Mouse (Mus musculus) testis, adult 2 months (tissue): ENCODE data around the gene Matn1. TPM values are rescaled to one million over a fixed set of nuclear protein-coding genes. Genes with fewer than 3 reads are reported as not detected.
A peak's percentile ranks its signal among the peaks of the same experiment; 100 is the strongest.

ENCODE experiments used
- H3K27ac ChIP-seq: fragments of 200-500 bp; 2 replicates; pipeline ENCODE4 v1.5.1; 2012; ENCODE audit warnings: low read depth, low read length; ENCODE audit not compliant: control insufficient read depth, insufficient read depth
- H3K27me3 ChIP-seq: fragments of 200-500 bp; 2 replicates; pipeline ENCODE4 v1.6.1; 2012; ENCODE audit warnings: mild to moderate bottlenecking, low read length, moderate library complexity; ENCODE audit not compliant: control insufficient read depth, insufficient read depth
- H3K36me3 ChIP-seq: fragments of 200-500 bp; 2 replicates; pipeline ENCODE4 v1.6.1; 2012; ENCODE audit warnings: mild to moderate bottlenecking, low read length; ENCODE audit not compliant: control insufficient read depth, insufficient read depth
- H3K4me1 ChIP-seq: fragments of 200-500 bp; 2 replicates; pipeline ENCODE4 v1.6.1; 2012; ENCODE audit warnings: low read length; ENCODE audit not compliant: control insufficient read depth, insufficient read depth
- H3K4me3 ChIP-seq: fragments of 200-500 bp; 2 replicates; pipeline ENCODE4 v1.5.1; 2012; ENCODE audit warnings: low read depth, mild to moderate bottlenecking, low read length, moderate library complexity, mixed read lengths; ENCODE audit not compliant: control insufficient read depth
- CTCF ChIP-seq: fragments of 200-500 bp; IDR thresholded peaks from 2 replicates; pipeline ENCODE4 v1.5.1; 2012; ENCODE audit warnings: low read depth, mild to moderate bottlenecking, inconsistent platforms, low read length, moderate library complexity; ENCODE audit not compliant: control insufficient read depth, insufficient read depth, insufficient replicate concordance
- POLR2A ChIP-seq: fragments of 200-500 bp; IDR thresholded peaks from 2 replicates; pipeline ENCODE4 v1.6.1; 2012; ENCODE audit warnings: low read depth, mild to moderate bottlenecking, inconsistent platforms, low read length, moderate library complexity; ENCODE audit not compliant: control insufficient read depth
- polyA plus RNA-seq: library from polyadenylated mRNA; depleted of rRNA; stranded (reverse); fragments of >200 nt; gene quantifications from 2 replicates; pipeline ENCODE4 v1.2.3, GENCODE M21; 2012

Gene Matn1
- polyA plus RNA-seq, 1 experiment: not detected

DNA sequence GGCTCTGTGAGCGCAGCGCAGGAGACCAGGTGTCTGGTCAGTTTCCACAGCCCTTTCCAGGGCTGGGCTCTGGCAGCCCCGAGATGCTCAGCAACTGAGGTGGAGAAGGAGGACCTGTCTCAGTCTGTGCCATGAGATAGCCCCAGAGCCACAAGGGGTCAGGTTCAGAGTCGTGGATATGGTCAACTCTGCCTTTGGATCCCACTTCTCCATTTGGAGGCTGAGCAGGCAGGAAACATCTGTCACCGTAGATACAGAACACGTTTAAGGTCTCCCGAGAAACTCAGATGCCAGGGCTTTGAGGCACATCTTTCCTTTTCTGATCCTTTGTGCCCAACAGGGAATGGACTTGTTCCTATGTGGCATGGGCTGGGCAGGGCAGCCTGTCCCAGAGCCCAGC, 594 bp downstream of the Matn1 start:
- H3K4me1 ChIP-seq: peaks cover 3% of the 10 kb centered on the region

DNA sequence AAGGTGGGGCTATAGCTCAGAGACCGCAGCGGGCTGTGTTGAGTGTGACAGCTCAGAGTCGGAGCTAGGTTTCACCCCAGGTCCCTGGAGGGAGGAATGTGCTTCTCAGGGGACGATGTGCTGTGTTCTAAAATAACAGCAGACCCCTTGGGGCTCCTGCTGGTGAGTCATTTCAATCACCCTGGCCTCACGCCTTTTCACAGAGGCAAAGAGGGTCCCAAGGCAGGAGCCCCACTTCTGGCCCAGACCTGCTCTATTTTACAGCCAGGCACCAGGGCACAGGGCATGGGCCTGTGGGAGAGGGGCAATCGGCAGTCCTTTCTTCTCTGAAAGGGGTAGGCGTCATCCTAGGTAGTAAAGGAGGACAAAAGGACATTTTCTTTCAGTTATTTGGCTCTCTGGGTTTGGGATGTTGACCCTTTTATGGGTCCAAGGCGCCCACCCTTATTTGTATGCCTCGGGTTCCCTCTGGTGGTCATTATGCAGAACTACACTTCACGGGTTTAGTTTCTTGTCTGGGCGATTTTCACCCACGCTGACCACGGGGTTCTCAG, 3.0 kb downstream of the Matn1 start:
- Histone ChIP-seq H3K36me3 (no peaks in the 10 kb centered on the region), H3K27ac (no peak overlapping the region), H3K4me1 (peaks cover 3% of the 10 kb centered on the region), H3K4me3 (no peak overlapping the region), H3K27me3 (no peaks in the 10 kb centered on the region)
- TF ChIP-seq POLR2A (no peak), CTCF (peak; percentile 53)

More for the DNA sequence above, 594 bp downstream of the Matn1 start:
- TF ChIP-seq POLR2A: no peak
- no peak for TF ChIP-seq CTCF
- Histone ChIP-seq H3K27me3 (no peaks in the 10 kb centered on the region), H3K4me3 (no peak overlapping the region), H3K36me3 (no peaks in the 10 kb centered on the region), H3K27ac (no peak overlapping the region)

DNA sequence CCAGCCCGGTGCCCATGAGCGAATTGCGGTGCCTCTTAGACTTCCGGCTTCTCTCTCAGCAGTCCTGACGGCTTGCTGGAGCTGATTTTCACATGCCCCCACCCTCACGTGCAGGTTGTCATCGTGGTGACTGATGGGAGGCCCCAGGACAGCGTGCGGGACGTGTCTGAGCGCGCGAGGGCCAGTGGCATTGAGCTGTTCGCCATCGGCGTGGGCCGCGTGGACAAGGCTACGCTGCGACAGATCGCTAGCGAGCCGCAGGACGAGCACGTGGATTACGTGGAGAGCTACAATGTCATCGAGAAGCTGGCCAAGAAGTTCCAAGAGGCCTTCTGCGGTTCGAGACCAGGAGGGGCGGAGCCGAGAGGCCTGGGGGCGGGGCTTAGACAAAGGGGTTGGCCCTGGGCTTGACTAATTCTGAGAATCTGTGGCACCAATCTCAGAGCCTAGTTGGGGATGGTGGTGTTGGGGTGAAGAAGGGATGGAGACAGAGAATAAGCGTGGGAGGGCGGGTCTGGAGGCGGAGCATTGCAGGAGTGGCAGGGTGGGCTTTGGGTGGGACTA, 5.7 kb downstream of the Matn1 start:
- Histone ChIP-seq H3K36me3 (no peaks in the 10 kb centered on the region), H3K4me3 (peak overlapping the region; percentile 9), H3K27ac (no peak overlapping the region), H3K4me1 (peaks cover 3% of the 10 kb centered on the region), H3K27me3 (no peaks in the 10 kb centered on the region)
- TF ChIP-seq POLR2A: no peak
- no peak for TF ChIP-seq CTCF

DNA sequence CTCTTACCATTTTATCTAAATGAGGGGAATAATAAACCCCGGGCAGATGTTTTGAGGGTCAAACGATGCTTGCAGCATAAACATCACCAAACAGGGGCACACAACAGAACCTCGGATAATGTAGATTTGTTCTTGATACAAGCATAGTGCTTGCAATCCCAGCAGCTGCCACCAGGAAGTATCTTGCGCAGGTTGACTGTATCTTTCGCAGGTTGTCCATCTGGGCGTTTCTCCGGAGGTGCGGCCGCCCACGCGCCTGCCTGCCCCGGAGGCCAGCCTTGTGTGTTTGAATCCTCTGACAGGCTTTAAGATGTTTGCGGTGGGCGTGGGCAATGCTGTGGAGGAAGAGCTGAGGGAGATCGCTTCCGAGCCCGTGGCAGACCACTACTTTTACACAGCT, 8.3 kb downstream of the Matn1 start:
- Histone ChIP-seq H3K4me1 (peaks cover 3% of the 10 kb centered on the region), H3K27me3 (no peaks in the 10 kb centered on the region)
- TF ChIP-seq POLR2A (no peak), CTCF (peak; percentile 1; the same call in 1 of the 2 replicates)

DNA sequence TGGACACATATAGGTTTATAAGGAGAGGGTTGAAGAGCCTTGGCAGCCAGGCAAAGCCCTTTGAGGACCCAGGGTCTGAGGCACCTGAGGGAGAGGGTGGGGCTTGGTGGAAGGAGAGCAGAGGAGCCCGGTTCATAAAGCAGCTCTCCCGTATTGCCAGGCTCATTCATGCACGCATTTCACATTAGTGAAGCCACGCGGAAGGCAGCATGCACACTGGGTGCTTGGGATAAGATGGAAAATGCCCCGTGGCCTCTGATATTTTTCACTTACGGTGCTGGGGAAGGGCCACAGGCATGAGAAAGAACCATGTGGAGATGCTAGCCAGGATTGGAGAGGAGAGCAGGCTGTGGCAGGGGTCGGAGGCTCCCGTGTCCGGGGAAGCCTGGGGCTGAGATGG, 13.0 kb downstream of the Matn1 start:
- no peak overlapping the region for H3K4me3 ChIP-seq
- H3K36me3 ChIP-seq: no peaks in the 10 kb centered on the region
- no peaks in the 10 kb centered on the region; the same call in 1 of the 2 replicates for H3K4me1 ChIP-seq
- H3K27me3 ChIP-seq: no peaks in the 10 kb centered on the region
- TF ChIP-seq POLR2A: no peak
- no peak for TF ChIP-seq CTCF
- H3K27ac ChIP-seq: no peak overlapping the region

More for the DNA sequence above, 8.3 kb downstream of the Matn1 start:
- H3K4me3 ChIP-seq: no peak overlapping the region
- no peaks in the 10 kb centered on the region for H3K36me3 ChIP-seq
- no peak overlapping the region for H3K27ac ChIP-seq

DNA sequence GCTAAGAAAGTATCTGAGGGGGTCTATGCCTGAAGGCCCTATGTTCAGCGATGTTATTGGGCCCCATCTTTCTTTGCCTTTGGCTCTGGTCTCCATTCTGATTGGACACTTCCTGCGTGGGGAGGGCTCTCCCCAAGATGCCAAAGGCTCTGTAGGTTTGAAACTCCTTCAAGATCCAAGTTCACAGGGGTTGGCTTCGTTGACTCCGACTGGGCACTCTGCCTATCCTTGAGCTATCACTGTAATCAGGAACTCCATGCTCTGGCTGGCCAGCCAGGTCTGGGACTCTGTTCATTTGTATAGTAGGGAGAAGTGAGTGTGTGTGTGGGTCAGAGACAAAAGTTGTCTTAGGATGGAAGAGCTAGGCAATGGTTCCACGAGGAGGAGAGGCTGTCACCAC, 14.6 kb downstream of the Matn1 start:
- Histone ChIP-seq H3K36me3 (no peaks in the 10 kb centered on the region), H3K4me1 (no peaks in the 10 kb centered on the region; the same call in 1 of the 2 replicates), H3K27ac (no peak overlapping the region), H3K4me3 (no peak overlapping the region), H3K27me3 (no peaks in the 10 kb centered on the region)
- no peak for TF ChIP-seq POLR2A
- no peak for TF ChIP-seq CTCF

DNA sequence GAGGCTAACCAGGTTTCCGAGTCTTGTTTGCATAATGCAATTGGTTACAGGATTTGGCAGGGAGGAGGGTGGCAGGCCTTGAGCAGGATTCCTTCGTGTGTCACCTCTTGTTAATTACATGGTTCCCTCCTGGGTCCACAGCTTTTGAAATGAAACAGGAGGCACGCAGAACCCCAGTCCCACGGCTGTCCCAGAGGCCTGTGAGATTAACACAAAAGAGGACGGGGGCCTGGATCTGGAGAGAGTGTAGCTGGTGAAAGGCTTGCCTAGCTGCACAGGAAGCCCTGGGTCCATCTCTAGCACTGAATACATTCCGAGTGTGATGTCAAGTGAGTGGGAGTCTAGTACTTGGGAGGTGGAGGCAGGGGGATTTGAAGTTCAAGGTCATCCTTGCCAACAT, 15.5 kb downstream of the Matn1 start:
- TF ChIP-seq POLR2A: no peak
- TF ChIP-seq CTCF: no peak
- no peak overlapping the region for H3K4me3 ChIP-seq
- no peaks in the 10 kb centered on the region; the same call in 1 of the 2 replicates for H3K4me1 ChIP-seq
- no peaks in the 10 kb centered on the region for H3K36me3 ChIP-seq
- no peak overlapping the region for H3K27ac ChIP-seq
- H3K27me3 ChIP-seq: no peaks in the 10 kb centered on the region

DNA sequence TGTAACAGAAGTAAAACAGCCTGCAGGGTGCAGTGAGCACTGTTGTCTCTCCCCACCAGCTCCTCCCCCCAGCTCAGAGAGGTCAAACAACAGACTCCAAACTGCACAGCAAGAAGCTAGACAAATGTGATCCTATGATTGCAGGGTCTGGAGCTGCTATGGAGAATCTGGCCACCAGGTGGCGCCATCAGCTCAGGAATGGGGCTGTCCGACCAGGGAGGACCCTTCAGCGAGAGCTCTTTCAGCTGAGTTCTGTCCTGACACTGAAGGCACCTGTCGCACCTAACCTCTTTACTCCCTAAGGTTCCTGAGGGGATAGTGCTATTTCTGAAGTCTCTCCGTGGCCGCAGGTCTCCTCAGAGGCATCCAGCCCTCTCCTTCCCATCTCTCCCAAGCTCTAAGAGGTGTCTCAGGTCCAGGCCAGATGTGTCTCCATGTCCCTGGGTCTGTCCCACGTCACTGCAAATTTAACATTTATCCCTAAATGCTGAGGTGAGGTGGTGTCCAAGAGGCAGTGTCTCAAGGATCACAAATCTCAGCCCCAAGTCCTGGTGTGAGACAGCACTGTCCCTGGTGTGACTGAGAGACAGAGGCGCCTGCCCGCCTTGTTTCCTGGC, 16.0 kb downstream of the Matn1 start:
- no peak overlapping the region for H3K27ac ChIP-seq
- H3K27me3 ChIP-seq: no peaks in the 10 kb centered on the region
- no peak overlapping the region for H3K4me3 ChIP-seq
- no peaks in the 10 kb centered on the region for H3K36me3 ChIP-seq
- TF ChIP-seq CTCF (peak; percentile 96; the same call in 1 of the 2 replicates), POLR2A (no peak)
- H3K4me1 ChIP-seq: no peaks in the 10 kb centered on the region; the same call in 1 of the 2 replicates
